Mouse (Mus musculus) kidney, adult 9 months (tissue): Measurements from ENCODE around the gene BC049762.

Experiments used
- DNase-seq: peaks from one replicate; pipeline ENCODE4 v3.0.0; 2022

Gene BC049762

DNA sequence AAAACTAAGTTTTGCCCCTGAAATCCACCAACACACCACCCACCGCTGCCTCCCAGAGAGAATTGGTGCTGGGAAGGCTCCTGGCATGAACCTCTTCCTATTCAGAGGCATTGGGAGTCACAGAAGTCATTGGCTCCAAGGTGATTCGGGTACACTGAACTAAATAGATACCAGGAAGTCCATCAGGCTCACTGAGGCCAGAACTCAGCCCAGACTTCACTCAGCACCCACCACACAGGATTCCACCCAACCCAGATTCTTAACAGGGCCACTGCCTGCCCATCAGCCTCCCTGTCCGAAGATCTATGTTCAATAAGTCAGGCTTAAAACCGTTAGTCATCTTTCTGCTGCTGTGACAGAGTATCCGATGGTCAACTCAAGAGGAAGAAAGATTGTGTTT lies 51.4 kb downstream of the BC049762 start:
- DNase-seq, result no peak

GRCm38 (mm10) chr11:51207758-51208157 lies 55.1 kb downstream of the BC049762 start:
- DNase-seq, result no peak
